21 mouse cellular contexts compared by ENCODE assay signal in genomic region chr13:40971831-40972230, GRCm38 (mm10). TPM values are rescaled to one million over a fixed set of nuclear protein-coding genes. Genes with fewer than 3 reads are reported as not detected.
DNase-seq lines count a peak whose midpoint lies in the region; ATAC-seq and TF ChIP-seq lines count a peak whose summit lies in the region.
"Had no signal": no experiment of that assay in that cellular context is flagged by ENCODE, and none has a peak within 500 bp of the region (broad histone marks: within the 10 kb centered on the region; RNA-seq: fewer than 3 reads in every experiment).

No protein-coding gene starts in this region.

- no peaks in the 10 kb centered on the region for H3K27me3 ChIP-seq in liver, postnatal 0 days (ENCODE audit: insufficient read depth, low read length)
- H3K27me3 ChIP-seq in liver, embryonic 11.5 days (replicated peaks; ENCODE audit: control insufficient read depth, insufficient read depth, low read length) = no peaks in the 10 kb centered on the region
- H3K27me3 ChIP-seq: embryonic facial prominence, embryonic 13.5 days; forebrain, embryonic 13.5 days; heart, embryonic 13.5 days; hindbrain, embryonic 12.5 days had no signal

- H3K9ac ChIP-seq in liver, postnatal 0 days (replicated peaks) = no peak overlapping the region
- H3K9ac ChIP-seq in liver, embryonic 11.5 days (ENCODE audit: low read depth, low read length) = no peak overlapping the region
- H3K9ac ChIP-seq: embryonic facial prominence, embryonic 13.5 days; forebrain, embryonic 13.5 days; forebrain, postnatal 0 days; heart, embryonic 13.5 days; hindbrain, embryonic 12.5 days had no signal

- peak; percentile 60 for ATAC-seq in liver, postnatal 0 days
- no peak for ATAC-seq in liver, embryonic 11.5 days (replicated peaks; ENCODE audit: low FRiP score)
- no peak for ATAC-seq in erythroblast, adult 5-6 weeks (replicated peaks; ENCODE audit: low FRiP score, poor library complexity, severe bottlenecking)
- ATAC-seq: forebrain, embryonic 13.5 days; forebrain, postnatal 0 days; hindbrain, embryonic 16.5 days had no signal

- WGBS in liver, postnatal 0 days (ENCODE audit: insufficient replicate concordance) = 81% methylated on average over 2 of the region's 2 CpGs
- WGBS in liver, embryonic 11.5 days = 67% methylated on average over 2 of the region's 2 CpGs

- H3K9me3 ChIP-seq in liver, postnatal 0 days (ENCODE audit: low read length) = no peaks in the 10 kb centered on the region
- no peaks in the 10 kb centered on the region for H3K9me3 ChIP-seq in liver, embryonic 11.5 days (ENCODE audit: control insufficient read depth, low read length)
- H3K9me3 ChIP-seq: embryonic facial prominence, embryonic 13.5 days; forebrain, embryonic 13.5 days; heart, embryonic 13.5 days; hindbrain, embryonic 12.5 days had no signal

- no peak overlapping the region for H3K4me3 ChIP-seq in liver, postnatal 0 days (ENCODE audit: low read depth, low read length)
- no peak overlapping the region for H3K4me3 ChIP-seq in liver, embryonic 11.5 days (ENCODE audit: low read depth, low read length)
- H3K4me3 ChIP-seq: embryonic facial prominence, embryonic 13.5 days; forebrain, embryonic 13.5 days; gastrocnemius, adult 2 months; heart, embryonic 13.5 days; hindbrain, embryonic 12.5 days had no signal

- no peaks in the 10 kb centered on the region for H3K36me3 ChIP-seq in liver, postnatal 0 days (replicated peaks; ENCODE audit: insufficient read depth, low read length)
- no peaks in the 10 kb centered on the region for H3K36me3 ChIP-seq in liver, embryonic 11.5 days (ENCODE audit: control insufficient read depth, insufficient read depth, low read length)
- H3K36me3 ChIP-seq: embryonic facial prominence, embryonic 13.5 days; heart, embryonic 13.5 days; hindbrain, embryonic 12.5 days had no signal

- peaks cover 14% of the 10 kb centered on the region for H3K4me1 ChIP-seq in liver, postnatal 0 days (ENCODE audit: insufficient read depth)
- H3K4me1 ChIP-seq in liver, embryonic 11.5 days (replicated peaks; ENCODE audit: control insufficient read depth, insufficient read depth, low read length) = no peaks in the 10 kb centered on the region
- H3K4me1 ChIP-seq: embryonic facial prominence, embryonic 13.5 days; forebrain, embryonic 13.5 days; heart, embryonic 13.5 days; hindbrain, embryonic 12.5 days had no signal

- TF ChIP-seq EP300 in liver, postnatal 0 days (IDR thresholded peaks at IDR 0.05; ENCODE audit: low read depth) = no peak

- peak overlapping the region; percentile 44; the same call in 1 of the 2 replicates for H3K27ac ChIP-seq in liver, postnatal 0 days (ENCODE audit: low read depth)
- H3K27ac ChIP-seq in liver, embryonic 11.5 days (ENCODE audit: low read depth, low read length) = no peak overlapping the region
- H3K27ac ChIP-seq: embryonic facial prominence, embryonic 13.5 days; forebrain, embryonic 13.5 days; gastrocnemius, adult 2 months; heart, embryonic 13.5 days; hindbrain, embryonic 12.5 days had no signal

- no peak for TF ChIP-seq CTCF in liver, postnatal 0 days (IDR thresholded peaks at IDR 0.05; ENCODE audit: low read depth)

- no peak overlapping the region for H3K4me2 ChIP-seq in liver, postnatal 0 days (ENCODE audit: low read depth, low read length)
- no peak overlapping the region for H3K4me2 ChIP-seq in liver, embryonic 11.5 days
- H3K4me2 ChIP-seq: embryonic facial prominence, embryonic 13.5 days; forebrain, embryonic 13.5 days; heart, embryonic 13.5 days; hindbrain, embryonic 12.5 days had no signal

- DNase-seq in liver, postnatal 0 days = peak; percentile 42
- no peak for DNase-seq in liver, embryonic 11.5 days (ENCODE audit: low spot score)
- DNase-seq in thymus, adult 18-20 months = peak; percentile 58 to 68
- DNase-seq in thymus, postnatal 14 days = peak; percentile 89
- no peak for DNase-seq in gastrocnemius, postnatal 25 days
- DNase-seq in urinary bladder, adult 2 months (ENCODE audit: low spot score) = no peak
- DNase-seq: adrenal gland, postnatal 10 days; cerebellum, adult 11-12 months; cerebellum, adult 9-10 months; cerebellum, postnatal 36 days; forebrain, postnatal 0 days; gastrocnemius, adult 2 months; gastrocnemius, postnatal 36 days; heart, adult 11 months; heart, postnatal 36 days had no signal

RNA-seq across cellular contexts. Expression of gene Pak1ip1, which starts 29.0 kb away (rescaled TPM):
- polyA plus RNA-seq in liver, postnatal 0 days (2015; fragmentation: Nextera tagmentation; extraction: Ambion mirVana) = 43.1 and 45.8 TPM in 2 replicates
- polyA plus RNA-seq in liver, embryonic 11.5 days (2014; fragmentation: Nextera tagmentation; extraction: Ambion mirVana) = 105 and 109 TPM in 2 replicates
- total RNA-seq in gastrocnemius, postnatal 25 days (2021) = 10 to 100 TPM; 24.5 to 26.3 TPM
- polyA plus RNA-seq in urinary bladder, adult 2 months (2012; rRNA removed) = 54.2 and 68.3 TPM in 2 replicates
- total RNA-seq in erythroblast, adult 5-6 weeks (2015; ENCODE audit: low replicate concordance) = 25.0 and 33.0 TPM in 2 replicates
- total RNA-seq in erythroblast, adult 5-6 weeks (2017; ENCODE audit: low replicate concordance) = 45.7 and 54.3 TPM in 2 replicates

RNA-seq across cellular contexts. Expression of gene Tmem14c, which starts 44.3 kb away (rescaled TPM):
- polyA plus RNA-seq in liver, postnatal 0 days (2015; fragmentation: Nextera tagmentation; extraction: Ambion mirVana) = 383 and 408 TPM in 2 replicates
- polyA plus RNA-seq in liver, embryonic 11.5 days (2014; fragmentation: Nextera tagmentation; extraction: Ambion mirVana) = 954 and 957 TPM in 2 replicates
- 10 to 100 TPM; 80.7 to 82.9 TPM for total RNA-seq in gastrocnemius, postnatal 25 days (2021)
- 89.9 and 115 TPM in 2 replicates for polyA plus RNA-seq in urinary bladder, adult 2 months (2012; rRNA removed)
- 130 and 145 TPM in 2 replicates for total RNA-seq in erythroblast, adult 5-6 weeks (2015; ENCODE audit: low replicate concordance)
- 156 and 258 TPM in 2 replicates for total RNA-seq in erythroblast, adult 5-6 weeks (2017; ENCODE audit: low replicate concordance)

Comparison
In these comparisons a context has a peak if more than half of its experiments do, and no peak if none do; other contexts are left out.
1. DNase-seq: peak in liver, postnatal 0 days (single experiment), thymus, adult 18-20 months (2 of 2) and thymus, postnatal 14 days (single experiment); none in liver, embryonic 11.5 days (single experiment), gastrocnemius, postnatal 25 days (single experiment) and urinary bladder, adult 2 months (single experiment).